Mouse (Mus musculus): ENCODE measurements around the gene Cttnbp2nl. TPM values are rescaled to one million over a fixed set of nuclear protein-coding genes. Genes with fewer than 3 reads are reported as not detected.

Gene Cttnbp2nl
- polyA plus RNA-seq, 1 experiment = 2.8 TPM

- Histone ChIP-seq H3K4me1 (replicated peaks; ENCODE audit: control insufficient read depth, insufficient read depth, low read length) (no peaks in the 10 kb centered on the region), H3K4me3 (ENCODE audit: control insufficient read depth, insufficient read depth, low read length) (no peak overlapping the region), H3K36me3 (ENCODE audit: control insufficient read depth, insufficient read depth, low read length) (no peaks in the 10 kb centered on the region), H3K27me3 (ENCODE audit: control insufficient read depth, insufficient read depth, low read length) (no peaks in the 10 kb centered on the region), H3K27ac (ENCODE audit: control insufficient read depth, insufficient read depth, low read length) (no peak overlapping the region)
- 42% methylated on average over 12 of the region's 12 CpGs for WGBS
- DNase-seq = no peak
- TF ChIP-seq CTCF (IDR thresholded peaks at IDR 0.05; ENCODE audit: borderline replicate concordance, control insufficient read depth, extremely low read depth, insufficient read depth, low read length, poor library complexity) (no peak), POLR2A (IDR thresholded peaks at IDR 0.05; ENCODE audit: control insufficient read depth, extremely low read depth, insufficient read depth, low read length, poor library complexity) (no peak)
Measured at GRCm38 (mm10) chr3:105019826-105020692, 32.9 kb downstream of the Cttnbp2nl start.

GRCm38 (mm10) chr3:105018783-105019105 lies 34.2 kb downstream of the Cttnbp2nl start:
- H3K27ac ChIP-seq (ENCODE audit: control insufficient read depth, insufficient read depth, low read length) = no peak overlapping the region
- TF ChIP-seq POLR2A (IDR thresholded peaks at IDR 0.05; ENCODE audit: control insufficient read depth, extremely low read depth, insufficient read depth, low read length, poor library complexity) = no peak
- no peak for TF ChIP-seq CTCF (IDR thresholded peaks at IDR 0.05; ENCODE audit: borderline replicate concordance, control insufficient read depth, extremely low read depth, insufficient read depth, low read length, poor library complexity)
- DNase-seq = no peak
- no peaks in the 10 kb centered on the region for H3K36me3 ChIP-seq (ENCODE audit: control insufficient read depth, insufficient read depth, low read length)
- 92% methylated on average over 6 of the region's 6 CpGs for WGBS
- no peaks in the 10 kb centered on the region for H3K27me3 ChIP-seq (ENCODE audit: control insufficient read depth, insufficient read depth, low read length)
- H3K4me1 ChIP-seq (replicated peaks; ENCODE audit: control insufficient read depth, insufficient read depth, low read length) = no peaks in the 10 kb centered on the region
- no peak overlapping the region for H3K4me3 ChIP-seq (ENCODE audit: control insufficient read depth, insufficient read depth, low read length)

- Histone ChIP-seq H3K4me1 (replicated peaks; ENCODE audit: control insufficient read depth, insufficient read depth, low read length) (no peaks in the 10 kb centered on the region), H3K4me3 (ENCODE audit: control insufficient read depth, insufficient read depth, low read length) (no peak overlapping the region), H3K27ac (ENCODE audit: control insufficient read depth, insufficient read depth, low read length) (no peak overlapping the region), H3K36me3 (ENCODE audit: control insufficient read depth, insufficient read depth, low read length) (no peaks in the 10 kb centered on the region), H3K27me3 (ENCODE audit: control insufficient read depth, insufficient read depth, low read length) (no peaks in the 10 kb centered on the region)
- TF ChIP-seq POLR2A (IDR thresholded peaks at IDR 0.05; ENCODE audit: control insufficient read depth, extremely low read depth, insufficient read depth, low read length, poor library complexity) (no peak), CTCF (IDR thresholded peaks at IDR 0.05; ENCODE audit: borderline replicate concordance, control insufficient read depth, extremely low read depth, insufficient read depth, low read length, poor library complexity) (no peak)
- 64% methylated on average over 10 of the region's 10 CpGs for WGBS
- DNase-seq = no peak
Measured at GRCm38 (mm10) chr3:105018085-105018782, 34.7 kb downstream of the Cttnbp2nl start.

- Histone ChIP-seq H3K27ac (ENCODE audit: control insufficient read depth, insufficient read depth, low read length) (no peak overlapping the region), H3K36me3 (ENCODE audit: control insufficient read depth, insufficient read depth, low read length) (no peaks in the 10 kb centered on the region), H3K4me3 (ENCODE audit: control insufficient read depth, insufficient read depth, low read length) (no peak overlapping the region), H3K4me1 (replicated peaks; ENCODE audit: control insufficient read depth, insufficient read depth, low read length) (no peaks in the 10 kb centered on the region), H3K27me3 (ENCODE audit: control insufficient read depth, insufficient read depth, low read length) (no peaks in the 10 kb centered on the region)
- 87% methylated on average over 8 of the region's 8 CpGs for WGBS
- no peak for DNase-seq
- TF ChIP-seq CTCF (IDR thresholded peaks at IDR 0.05; ENCODE audit: borderline replicate concordance, control insufficient read depth, extremely low read depth, insufficient read depth, low read length, poor library complexity) (no peak), POLR2A (IDR thresholded peaks at IDR 0.05; ENCODE audit: control insufficient read depth, extremely low read depth, insufficient read depth, low read length, poor library complexity) (no peak)
Measured at GRCm38 (mm10) chr3:105017314-105017713, 35.6 kb downstream of the Cttnbp2nl start.

- DNase-seq = no peak
- Histone ChIP-seq H3K27ac (ENCODE audit: control insufficient read depth, insufficient read depth, low read length) (no peak overlapping the region), H3K4me1 (replicated peaks; ENCODE audit: control insufficient read depth, insufficient read depth, low read length) (no peaks in the 10 kb centered on the region)
Measured at GRCm38 (mm10) chr3:105016204-105016603, 36.7 kb downstream of the Cttnbp2nl start.

GRCm38 (mm10) chr3:105014908-105015307 lies 38.0 kb downstream of the Cttnbp2nl start:
- TF ChIP-seq CTCF (IDR thresholded peaks at IDR 0.05; ENCODE audit: borderline replicate concordance, control insufficient read depth, extremely low read depth, insufficient read depth, low read length, poor library complexity) (no peak), POLR2A (IDR thresholded peaks at IDR 0.05; ENCODE audit: control insufficient read depth, extremely low read depth, insufficient read depth, low read length, poor library complexity) (no peak)
- H3K4me1 ChIP-seq (replicated peaks; ENCODE audit: control insufficient read depth, insufficient read depth, low read length) = no peaks in the 10 kb centered on the region

More at GRCm38 (mm10) chr3:105016204-105016603, 36.7 kb downstream of the Cttnbp2nl start:
- no peak overlapping the region for H3K4me3 ChIP-seq (ENCODE audit: control insufficient read depth, insufficient read depth, low read length)
- TF ChIP-seq CTCF (IDR thresholded peaks at IDR 0.05; ENCODE audit: borderline replicate concordance, control insufficient read depth, extremely low read depth, insufficient read depth, low read length, poor library complexity) = no peak
- no peak for TF ChIP-seq POLR2A (IDR thresholded peaks at IDR 0.05; ENCODE audit: control insufficient read depth, extremely low read depth, insufficient read depth, low read length, poor library complexity)
- no peaks in the 10 kb centered on the region for H3K27me3 ChIP-seq (ENCODE audit: control insufficient read depth, insufficient read depth, low read length)
- H3K36me3 ChIP-seq (ENCODE audit: control insufficient read depth, insufficient read depth, low read length) = no peaks in the 10 kb centered on the region
- WGBS = 79% methylated on average over 7 of the region's 7 CpGs

More at GRCm38 (mm10) chr3:105014908-105015307, 38.0 kb downstream of the Cttnbp2nl start:
- H3K36me3 ChIP-seq (ENCODE audit: control insufficient read depth, insufficient read depth, low read length) = no peaks in the 10 kb centered on the region
- no peak overlapping the region for H3K27ac ChIP-seq (ENCODE audit: control insufficient read depth, insufficient read depth, low read length)
- 97% methylated on average over 2 of the region's 2 CpGs for WGBS
- no peaks in the 10 kb centered on the region for H3K27me3 ChIP-seq (ENCODE audit: control insufficient read depth, insufficient read depth, low read length)
- DNase-seq = no peak
- H3K4me3 ChIP-seq (ENCODE audit: control insufficient read depth, insufficient read depth, low read length) = no peak overlapping the region
